Mouse (Mus musculus): ENCODE data around the gene Usp21. TPM values are rescaled to one million over a fixed set of nuclear protein-coding genes. Genes with fewer than 3 reads are reported as not detected.

The Usp21 gene
- total RNA-seq, 2 experiments from 2014 or later: 50.9 to 65.6 TPM

GRCm38 (mm10) chr1:171271196-171271595, 16.6 kb downstream of the Usp21 start:
- no peak for DNase-seq (ENCODE audit: low spot score in 2 of 2)
- intact Hi-C loops (cut with DNase I): loop anchor here (2.0 kb wide), 1 partner anchor 16 kb away; the partner anchor contains the start of gene Usp21

GRCm38 (mm10) chr1:171270573-171270900, 17.3 kb downstream of the Usp21 start:
- no peak for DNase-seq (ENCODE audit: low spot score in 2 of 2)
- intact Hi-C loops (cut with DNase I): loop anchor here (2.0 kb wide), 1 partner anchor 16 kb away; the partner anchor contains the start of gene Usp21

- intact Hi-C loops (cut with DNase I): loop anchor here (2.0 kb wide), 1 partner anchor 17 kb away; the partner anchor contains the start of gene Usp21
- DNase-seq (ENCODE audit: low spot score in 2 of 2): peak; percentile 95
Measured at GRCm38 (mm10) chr1:171269848-171270572, 17.8 kb downstream of the Usp21 start, which contains the start of gene B4galt3. Gene B4galt3, plus strand, starts transcription at chr1:171270328.

GRCm38 (mm10) chr1:171268341-171268740, 19.4 kb downstream of the Usp21 start:
- intact Hi-C loops (cut with DNase I): no loop called here
- no peak for DNase-seq (ENCODE audit: low spot score in 2 of 2)

GRCm38 (mm10) chr1:171265971-171266744, 21.6 kb downstream of the Usp21 start:
- no peak for DNase-seq (ENCODE audit: low spot score in 2 of 2)

DNA sequence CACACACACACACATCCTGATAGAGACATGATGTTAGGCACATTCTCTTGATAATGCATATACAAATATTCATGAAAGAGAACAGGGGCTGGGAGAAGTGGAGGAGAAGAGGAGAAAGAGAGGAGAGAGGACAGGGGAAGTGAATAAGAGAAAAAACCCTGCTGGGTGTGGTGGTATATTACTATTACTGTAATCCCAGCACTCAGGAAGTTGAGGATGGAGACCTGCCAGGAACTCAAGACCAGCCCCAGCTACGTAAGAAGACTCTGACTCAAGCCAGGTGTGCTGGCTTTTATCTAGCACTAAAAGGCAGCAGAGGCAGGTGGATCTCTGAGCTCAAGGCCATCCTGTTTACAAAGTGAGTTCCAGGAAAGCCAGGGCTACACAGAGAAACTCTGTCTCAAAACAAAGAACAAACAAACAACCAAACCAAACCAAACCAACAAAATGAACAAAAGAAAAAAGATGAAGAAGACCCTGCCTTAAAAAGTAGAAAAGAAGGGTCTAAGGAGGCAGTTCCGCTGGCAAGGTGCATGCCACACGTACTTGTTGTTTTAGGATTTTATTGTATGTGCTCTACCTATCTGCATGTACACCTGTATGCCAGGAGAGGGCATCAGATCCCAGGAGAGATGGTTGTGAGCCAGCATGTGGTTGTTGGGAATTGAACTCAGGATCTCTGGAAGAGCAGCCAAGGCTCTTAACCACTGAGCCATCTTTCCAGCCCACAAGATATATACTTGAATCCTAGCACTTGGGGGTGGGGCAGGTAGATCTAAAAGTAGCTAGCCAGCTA, 23.9 kb downstream of the Usp21 start:
- intact Hi-C loops (cut with DNase I): no loop called here
- DNase-seq (ENCODE audit: low spot score in 2 of 2): no peak

More at GRCm38 (mm10) chr1:171265971-171266744, 21.6 kb downstream of the Usp21 start:
- intact Hi-C loops (cut with DNase I): no loop called here

DNA sequence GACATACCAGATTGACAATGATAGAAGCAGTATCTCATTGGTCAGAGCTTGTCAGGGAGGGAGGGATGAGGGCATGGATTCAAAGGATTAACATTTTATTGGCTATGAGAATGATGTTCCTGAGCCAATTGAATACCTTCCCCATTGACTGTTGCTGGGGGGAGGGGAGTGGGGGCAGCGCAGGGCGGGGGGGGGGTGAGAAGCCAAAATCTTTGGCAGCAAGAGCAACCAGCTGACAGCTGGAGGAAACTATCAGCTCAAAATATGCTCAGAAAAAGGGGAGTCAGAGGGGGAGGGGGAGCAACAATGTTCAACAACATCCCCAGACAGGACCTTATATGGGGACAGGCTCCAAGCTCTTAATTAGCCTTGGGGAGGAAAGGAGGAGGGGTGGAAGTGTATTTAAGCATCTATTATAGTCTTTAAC, 24.6 kb downstream of the Usp21 start:
- DNase-seq (ENCODE audit: low spot score in 2 of 2): no peak
- intact Hi-C loops (cut with DNase I): no loop called here

GRCm38 (mm10) chr1:171262594-171263130, 25.1 kb downstream of the Usp21 start:
- intact Hi-C loops (cut with DNase I): no loop called here
- peak; percentile 75 to 80 for DNase-seq (ENCODE audit: low spot score in 2 of 2)

- intact Hi-C loops (cut with DNase I): no loop called here
Measured at GRCm38 (mm10) chr1:171260316-171260715, 27.5 kb downstream of the Usp21 start.

DNA sequence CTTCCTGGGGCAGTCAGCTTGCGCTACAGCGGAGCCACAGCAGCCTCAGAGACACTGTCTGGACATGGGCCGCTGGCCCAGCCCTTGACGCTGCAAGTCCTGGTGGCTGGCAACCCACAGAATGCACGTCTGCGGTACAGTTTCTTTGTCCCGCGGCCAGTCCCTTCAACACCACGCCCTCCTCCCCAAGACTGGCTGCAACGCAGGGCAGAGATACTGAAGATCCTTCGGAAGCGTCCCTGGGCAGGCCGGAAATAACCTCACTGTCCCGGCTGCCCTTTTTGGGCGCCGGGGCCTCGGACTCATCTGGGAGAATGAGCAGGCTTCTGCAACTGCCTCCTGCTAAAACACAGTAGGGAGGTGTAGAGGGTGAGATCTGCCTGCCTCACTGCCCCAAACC, 28.9 kb downstream of the Usp21 start:
- intact Hi-C loops (cut with DNase I): loop anchor here (10.0 kb wide), 1 partner anchor 144 kb away; the partner anchor contains the start of gene Cfap126
- no peak for DNase-seq (ENCODE audit: low spot score in 2 of 2)

More at GRCm38 (mm10) chr1:171260316-171260715, 27.5 kb downstream of the Usp21 start:
- no peak for DNase-seq (ENCODE audit: low spot score in 2 of 2)

GRCm38 (mm10) chr1:171257781-171258180, 30.0 kb downstream of the Usp21 start:
- intact Hi-C loops (cut with DNase I): loop anchor here (10.0 kb wide), 1 partner anchor 143 kb away; the partner anchor contains the start of gene Cfap126
- no peak for DNase-seq (ENCODE audit: low spot score in 2 of 2)

- intact Hi-C loops (cut with DNase I): loop anchor here (10.0 kb wide), 1 partner anchor 142 kb away; the partner anchor contains the start of gene Cfap126
- DNase-seq (ENCODE audit: low spot score in 2 of 2): peak in 1 of 2 experiments; percentile 48
Measured at GRCm38 (mm10) chr1:171256937-171257548, 30.7 kb downstream of the Usp21 start.

- intact Hi-C loops (cut with DNase I): loop anchor here (10.0 kb wide), 1 partner anchor 141 kb away; the partner anchor contains the start of gene Cfap126
- DNase-seq (ENCODE audit: low spot score in 2 of 2): no peak
Measured at GRCm38 (mm10) chr1:171256095-171256818, 31.5 kb downstream of the Usp21 start.

DNA sequence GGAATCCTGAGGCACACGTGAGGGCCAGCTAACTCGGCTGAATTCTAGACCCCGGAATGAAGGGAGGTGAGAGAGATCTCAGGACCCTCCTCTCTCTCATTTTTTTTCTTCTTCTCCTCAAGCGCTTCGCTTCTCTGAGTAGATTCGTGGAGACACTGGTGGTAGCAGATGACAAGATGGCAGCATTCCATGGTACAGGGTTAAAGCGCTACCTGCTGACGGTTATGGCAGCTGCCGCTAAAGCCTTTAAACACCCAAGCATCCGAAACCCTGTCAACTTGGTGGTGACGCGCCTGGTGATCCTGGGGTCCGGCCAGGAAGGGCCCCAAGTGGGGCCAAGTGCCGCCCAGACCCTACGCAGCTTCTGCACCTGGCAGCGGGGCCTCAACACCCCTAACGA, 35.4 kb downstream of the Usp21 start:
- intact Hi-C loops (cut with DNase I): loop anchor here (10.0 kb wide), 1 partner anchor 138 kb away; the partner anchor contains the start of gene Cfap126
- DNase-seq (ENCODE audit: low spot score in 2 of 2): no peak

DNA sequence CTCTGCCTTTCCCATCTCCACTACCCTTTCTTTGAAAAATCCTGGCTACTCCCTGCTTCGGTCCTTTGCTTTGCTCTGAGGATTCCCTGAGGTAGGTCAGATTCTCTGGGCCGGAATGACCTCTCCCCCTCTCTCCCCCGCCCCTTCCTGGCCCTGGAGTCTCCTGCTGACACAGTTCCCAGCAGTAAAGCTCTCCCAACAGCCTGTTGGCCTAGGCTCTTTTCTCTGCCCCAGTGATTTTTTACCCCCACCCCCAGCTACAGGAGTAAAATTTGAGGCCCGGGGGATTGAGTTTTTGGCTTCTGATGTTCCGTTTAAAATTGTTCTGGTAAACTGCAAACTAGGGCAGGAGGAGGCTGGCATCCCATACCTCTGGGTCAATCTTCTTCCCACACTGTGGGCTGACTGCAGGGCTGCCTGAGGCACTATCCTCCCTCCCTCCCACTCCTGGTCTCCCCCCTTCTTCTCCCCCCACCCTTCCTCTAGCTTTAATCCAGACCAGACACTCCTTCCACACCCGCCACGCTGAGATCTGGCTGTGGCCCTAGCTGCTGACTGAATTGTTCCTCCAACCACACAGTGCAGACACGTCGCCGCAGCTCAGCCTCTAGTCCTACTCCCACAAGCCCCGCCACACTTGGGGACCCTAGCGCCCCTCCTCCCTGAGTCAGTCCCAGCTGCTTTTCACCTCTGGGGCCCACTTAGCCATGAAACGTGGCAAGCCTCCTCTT, 36.0 kb downstream of the Usp21 start:
- DNase-seq (ENCODE audit: low spot score in 2 of 2): no peak
- intact Hi-C loops (cut with DNase I): loop anchor here (10.0 kb wide), 1 partner anchor 137 kb away; the partner anchor contains the start of gene Cfap126

- DNase-seq (ENCODE audit: low spot score in 2 of 2): no peak
- intact Hi-C loops (cut with DNase I): loop anchor here (10.0 kb wide), 1 partner anchor 136 kb away; the partner anchor contains the start of gene Cfap126
Measured at GRCm38 (mm10) chr1:171250680-171251593, 36.9 kb downstream of the Usp21 start, which contains the start of gene Ndufs2. Gene Ndufs2, minus strand, starts transcription at chr1:171251388.
